Mouse (Mus musculus): ENCODE results near the gene Gm28048. TPM values are rescaled to one million over a fixed set of nuclear protein-coding genes. Genes with fewer than 3 reads are reported as not detected.

Gm28048 gene
- polyA plus RNA-seq, 1 experiment from 2014 or later: 14.0 TPM

GRCm38 (mm10) chr11:22787833-22788232, 194.1 kb downstream of the Gm28048 start:
- ATAC-seq (ENCODE audit: low FRiP score, low TSS enrichment): no peak
- Histone ChIP-seq H3K36me3 (ENCODE audit: control insufficient read depth, insufficient read depth, low read length) (no peaks in the 10 kb centered on the region), H3K27me3 (ENCODE audit: control insufficient read depth, insufficient read depth, low read length) (no peaks in the 10 kb centered on the region), H3K4me2 (replicated peaks; ENCODE audit: low read depth) (no peak overlapping the region), H3K4me1 (replicated peaks; ENCODE audit: control insufficient read depth, insufficient read depth) (no peaks in the 10 kb centered on the region), H3K27ac (replicated peaks) (no peak overlapping the region), H3K9ac (ENCODE audit: low read length) (no peak overlapping the region), H3K4me3 (ENCODE audit: low read depth, low read length) (no peak overlapping the region), H3K9me3 (ENCODE audit: control insufficient read depth, low read length) (no peaks in the 10 kb centered on the region)
- no peak for DNase-seq (ENCODE audit: low spot score)
- WGBS: 88% methylated on average over 2 of the region's 2 CpGs
- no peak for TF ChIP-seq CTCF (IDR thresholded peaks at IDR 0.05; ENCODE audit: low read depth)
- TF ChIP-seq EP300 (optimal IDR thresholded peaks at IDR 0.05): no peak

Other genes with a start within 250 kb of the Gm28048 start
- gene B3gnt2, start 121.1 kb downstream of the Gm28048 start, polyA plus RNA-seq (2015; fragmentation: Nextera tagmentation; extraction: Ambion mirVana): 15.1 and 18.4 TPM in 2 replicates
- gene Zrsr1, start 10.1 kb downstream of the Gm28048 start, polyA plus RNA-seq (2015; fragmentation: Nextera tagmentation; extraction: Ambion mirVana): 2.0 and 2.2 TPM in 2 replicates
- gene Commd1, start 292 bp upstream of the Gm28048 start, polyA plus RNA-seq (2015; fragmentation: Nextera tagmentation; extraction: Ambion mirVana): 269 and 275 TPM in 2 replicates
- gene Cct4, start 8.4 kb upstream of the Gm28048 start, polyA plus RNA-seq (2015; fragmentation: Nextera tagmentation; extraction: Ambion mirVana): 123 and 124 TPM in 2 replicates
- gene Fam161a, start 25.4 kb upstream of the Gm28048 start, polyA plus RNA-seq (2015; fragmentation: Nextera tagmentation; extraction: Ambion mirVana): 3.0 and 3.2 TPM in 2 replicates